Mouse (Mus musculus) MEL-GATA-1-ER (cell line): Measurements from ENCODE around the gene Gdf10.

Experiments
- DNase-seq: peaks from one replicate; pipeline ENCODE4 v3.0.0-alpha.2; 2012; ENCODE audit warnings: low read depth; ENCODE audit errors: extremely low read depth

Gene Gdf10

DNA sequence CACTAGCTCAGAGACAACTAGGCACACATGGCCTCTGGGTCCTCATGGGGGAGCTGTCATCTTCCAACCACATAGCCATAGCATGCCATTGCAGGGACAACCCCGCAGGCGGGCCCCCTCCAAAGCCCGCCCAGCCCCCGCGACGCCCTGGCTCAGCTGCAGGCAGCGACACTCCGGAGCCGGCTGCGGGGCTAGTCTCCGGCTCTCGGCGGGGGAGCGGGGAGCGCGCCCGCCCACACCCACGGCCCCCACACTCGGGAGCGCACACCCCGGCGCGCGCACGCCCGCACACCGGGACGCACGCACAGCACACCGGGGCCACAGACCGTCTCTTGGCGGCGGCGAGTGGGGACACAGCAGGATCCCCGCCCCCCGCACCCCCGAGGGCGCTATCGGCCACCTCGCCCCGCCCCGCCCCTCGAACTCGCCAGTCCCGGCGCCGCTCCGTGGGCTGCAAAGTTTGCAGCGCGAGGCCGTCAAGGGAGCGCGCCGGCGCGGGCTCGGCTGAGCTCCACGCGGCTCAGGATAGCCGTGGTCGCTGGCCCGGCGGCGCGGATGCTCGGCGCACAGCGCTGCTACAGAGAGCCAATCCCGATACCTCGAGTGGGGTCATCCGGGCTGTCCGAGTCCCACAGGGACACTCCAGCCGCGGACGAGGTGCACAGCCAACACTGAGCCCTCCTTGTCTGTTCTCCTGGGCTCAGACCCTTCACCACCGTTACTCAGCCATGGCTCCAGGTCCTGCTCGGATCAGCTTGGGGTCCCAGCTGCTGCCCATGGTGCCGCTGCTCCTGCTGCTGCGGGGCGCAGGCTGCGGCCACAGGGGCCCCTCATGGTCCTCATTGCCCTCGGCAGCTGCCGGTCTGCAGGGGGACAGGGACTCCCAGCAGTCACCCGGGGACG lies at the start of gene Gdf10:
Gene Gdf10 (plus strand): TSS at position 420 of the 903 bp plus-strand sequence.
- no peak for DNase-seq

DNA sequence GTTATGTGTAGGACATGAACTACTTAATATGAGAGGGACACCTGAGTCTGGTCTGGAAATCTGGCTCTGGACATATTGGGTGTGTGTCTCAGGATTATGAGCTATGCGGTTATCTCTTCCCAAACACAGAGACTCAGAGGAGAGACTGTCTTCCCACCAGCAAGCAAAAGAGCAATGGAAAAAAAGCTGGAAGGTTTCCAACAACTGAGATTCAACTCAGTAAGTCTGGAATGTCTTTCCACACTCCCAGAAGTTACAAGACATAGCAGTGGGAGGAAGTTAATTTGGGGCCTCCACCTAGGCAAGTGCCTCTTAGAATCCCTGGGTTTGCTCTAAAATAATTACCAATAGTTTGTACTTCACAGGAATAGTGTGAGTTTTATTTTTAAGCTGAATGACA lies 44.6 kb upstream of the Gdf10 start:
- DNase-seq = no peak

DNA sequence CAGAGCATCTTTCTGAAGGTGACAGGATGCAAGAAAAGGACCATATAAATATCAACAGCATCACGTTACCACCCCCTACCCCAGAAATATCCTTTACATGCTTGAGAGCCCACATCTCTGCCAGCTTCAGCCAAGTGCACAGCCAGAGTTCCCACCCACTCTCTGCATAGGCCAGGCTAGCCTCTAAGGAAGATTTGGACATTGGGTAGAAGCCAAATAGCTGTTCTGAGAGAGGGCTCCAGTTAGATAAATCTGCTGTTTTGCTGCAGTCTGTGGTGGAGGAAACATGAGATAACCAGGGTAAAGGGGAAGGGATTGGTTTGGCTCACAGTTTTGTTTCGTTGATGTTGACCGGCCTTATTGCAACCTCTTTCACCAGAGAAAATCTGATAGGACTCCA lies 43.2 kb upstream of the Gdf10 start:
- no peak for DNase-seq

DNA sequence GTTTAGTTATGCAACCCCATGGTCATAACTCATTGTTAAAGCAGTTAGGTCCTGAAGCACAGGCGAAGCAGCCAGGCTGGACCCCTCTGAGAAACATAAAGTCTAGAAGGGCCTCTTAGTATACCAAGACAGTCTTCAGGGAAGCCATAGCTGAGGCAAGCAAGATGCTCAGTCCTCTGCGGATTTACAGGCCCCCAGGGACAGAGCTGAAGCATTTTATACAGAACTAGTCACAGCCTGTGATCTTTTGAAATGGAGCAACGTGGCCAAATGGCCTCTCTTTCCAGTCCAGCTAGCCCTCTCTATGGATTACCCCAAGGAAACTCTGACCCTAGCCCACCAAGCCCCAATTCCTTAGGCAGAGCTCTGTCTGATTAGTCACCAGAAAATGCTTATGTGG lies 41.9 kb upstream of the Gdf10 start:
- DNase-seq = no peak

DNA sequence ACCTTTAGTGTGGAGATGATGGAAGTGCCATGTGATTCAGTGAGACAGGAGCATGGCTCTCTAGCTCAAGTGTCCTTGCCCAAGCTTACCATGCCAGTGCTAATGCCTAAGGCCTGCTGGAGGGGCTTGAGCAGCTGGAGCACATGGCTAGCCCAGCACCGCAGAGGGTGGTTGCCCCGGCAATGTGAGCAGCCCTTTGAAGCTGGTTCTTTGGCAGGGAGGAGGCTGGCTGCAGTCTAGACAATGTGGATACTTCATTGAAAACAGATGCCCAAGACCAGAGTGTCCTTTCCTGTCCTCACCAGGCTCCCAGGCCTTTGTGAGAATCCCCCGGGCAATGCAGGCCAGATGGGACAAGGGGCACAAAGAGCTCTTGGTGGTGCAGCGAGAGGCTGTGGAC lies 40.3 kb upstream of the Gdf10 start:
- DNase-seq = no peak

DNA sequence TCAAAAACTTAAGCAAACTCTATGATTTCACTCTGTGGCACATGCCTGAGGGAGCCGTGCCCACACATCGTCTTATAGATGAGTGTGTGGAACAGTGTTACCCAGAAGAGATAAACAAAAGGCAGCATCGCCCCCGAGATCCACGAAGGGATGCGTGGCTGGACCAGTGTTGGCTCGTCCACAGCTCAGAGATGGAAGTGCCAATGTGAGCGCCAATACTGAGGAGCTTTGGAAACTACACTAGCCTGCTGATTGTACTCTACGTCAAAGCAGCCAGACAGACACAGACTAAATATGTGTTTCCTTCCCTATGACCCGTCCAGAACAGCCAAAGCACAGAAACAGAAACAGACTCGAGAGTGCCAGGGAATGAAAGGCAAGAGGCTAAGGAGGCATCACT lies 37.9 kb upstream of the Gdf10 start:
- DNase-seq = no peak

DNA sequence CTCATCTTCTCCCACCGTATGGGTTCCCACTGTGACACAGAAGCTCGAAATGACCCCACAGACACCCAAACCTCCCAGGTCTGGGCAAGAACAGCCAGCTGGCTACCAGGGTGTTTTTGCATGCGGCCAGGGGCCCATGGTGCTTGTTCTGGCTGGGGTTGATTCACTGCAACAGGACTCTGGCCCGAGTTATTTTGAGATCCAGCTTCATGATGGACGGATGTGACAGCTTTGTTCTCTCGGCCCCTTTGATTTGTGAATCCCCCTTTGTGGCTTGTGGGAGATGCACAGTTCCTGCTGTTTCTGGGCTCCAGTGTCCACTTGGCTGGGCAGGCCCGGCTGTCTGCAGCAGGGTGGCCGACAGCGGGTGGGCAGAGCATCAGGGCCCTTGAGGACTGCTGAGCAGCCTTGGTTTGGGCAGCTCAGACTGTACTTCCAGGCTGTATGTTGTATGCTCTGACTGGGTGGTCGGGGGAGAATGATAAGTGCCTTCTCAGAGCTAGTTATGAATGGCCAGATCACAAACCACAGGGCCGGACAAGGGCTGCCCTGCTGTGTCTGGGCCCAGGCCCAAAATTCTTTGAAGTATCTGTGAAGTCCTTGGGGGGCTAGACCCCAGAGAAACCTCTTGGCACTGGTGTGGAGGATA lies 34.9 kb upstream of the Gdf10 start:
- DNase-seq = no peak

DNA sequence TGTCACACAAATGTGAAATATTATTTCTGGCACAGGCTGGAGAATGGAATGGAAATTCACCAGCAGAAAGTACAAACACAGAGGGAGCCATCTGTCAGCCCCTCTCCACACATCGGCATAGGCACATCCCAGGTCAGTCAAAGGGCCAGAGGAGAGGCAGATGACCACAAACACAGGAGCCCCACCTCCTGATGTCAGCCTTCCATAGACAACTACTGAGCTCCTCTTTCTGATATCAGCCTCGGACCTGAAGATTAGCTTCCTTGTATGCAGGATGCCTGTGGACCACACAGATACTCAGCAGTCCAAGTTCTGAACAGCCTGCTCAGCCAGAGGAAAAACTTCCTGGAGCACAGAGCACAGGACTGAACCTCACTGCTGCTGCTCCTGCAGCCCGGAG lies 33.4 kb upstream of the Gdf10 start:
- DNase-seq = no peak

DNA sequence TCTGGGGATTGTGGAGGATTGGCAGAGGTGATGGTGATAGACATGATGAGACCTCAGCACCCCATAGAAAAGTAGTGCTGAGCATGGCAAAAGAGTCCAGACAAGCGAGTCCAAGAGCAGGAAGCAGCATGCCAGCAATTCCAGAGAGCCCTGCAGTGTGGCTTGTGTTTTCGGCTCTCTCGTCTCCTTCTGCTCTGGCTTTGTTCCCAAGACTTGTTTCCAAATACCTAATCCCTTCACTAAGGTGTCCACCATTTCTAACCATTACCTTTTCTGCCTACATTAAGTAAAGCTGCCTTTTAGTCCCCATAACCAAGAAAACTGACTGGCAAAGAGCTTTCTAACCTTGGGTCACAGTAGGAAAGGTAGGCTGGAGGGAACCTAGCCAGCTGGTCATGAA lies 31.9 kb upstream of the Gdf10 start:
- DNase-seq = no peak

DNA sequence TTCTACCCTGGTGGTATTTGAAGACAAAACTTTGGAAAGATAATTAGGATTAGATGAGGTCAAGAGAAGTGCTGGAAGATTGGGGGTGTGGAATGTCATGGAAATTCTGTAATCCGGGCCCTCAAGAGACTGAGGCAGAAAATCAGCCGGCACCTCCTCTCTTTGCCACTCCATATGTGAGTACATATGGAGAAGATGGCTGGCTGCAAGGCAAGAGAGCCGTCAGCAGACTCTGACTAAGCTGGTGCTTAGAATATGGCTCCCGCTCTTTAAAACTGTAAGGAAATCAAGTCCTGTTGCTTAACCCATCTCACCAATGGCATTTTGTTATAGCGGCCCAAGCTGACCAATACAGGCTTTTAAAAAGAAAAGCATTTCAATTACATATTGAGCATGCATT lies 27.6 kb upstream of the Gdf10 start:
- no peak for DNase-seq

DNA sequence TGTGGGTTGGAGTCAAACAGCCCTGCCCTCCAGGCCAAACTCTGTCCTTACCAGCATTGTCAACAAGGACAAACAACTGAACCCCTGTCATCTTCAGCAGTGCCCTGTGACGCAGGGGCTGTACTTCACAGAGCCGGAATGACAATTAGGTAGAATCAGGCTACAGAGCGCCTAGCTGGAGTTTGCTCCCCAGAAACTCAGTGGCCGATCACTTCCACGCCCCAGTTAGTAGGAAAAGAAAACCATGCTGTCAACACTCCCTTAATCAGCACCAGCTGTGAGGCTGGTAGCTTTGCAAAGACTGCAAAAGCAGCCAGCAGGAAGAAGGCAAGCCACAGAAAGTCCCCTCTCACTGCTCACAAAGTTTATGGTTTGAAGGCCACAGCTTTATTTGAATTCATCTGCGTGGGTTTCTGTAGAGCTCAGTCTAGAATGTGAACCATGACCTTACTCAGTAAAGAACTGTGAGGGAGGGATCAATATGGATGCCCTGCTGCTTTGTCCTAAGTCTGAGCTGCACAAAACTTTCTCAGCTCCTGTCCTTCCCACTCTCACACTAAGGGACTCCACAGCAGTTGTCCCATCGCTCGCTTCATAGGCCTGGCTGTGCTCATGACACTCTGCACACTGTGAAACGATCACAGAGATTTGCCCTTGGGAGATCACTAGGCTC lies 26.6 kb upstream of the Gdf10 start:
- DNase-seq = no peak

DNA sequence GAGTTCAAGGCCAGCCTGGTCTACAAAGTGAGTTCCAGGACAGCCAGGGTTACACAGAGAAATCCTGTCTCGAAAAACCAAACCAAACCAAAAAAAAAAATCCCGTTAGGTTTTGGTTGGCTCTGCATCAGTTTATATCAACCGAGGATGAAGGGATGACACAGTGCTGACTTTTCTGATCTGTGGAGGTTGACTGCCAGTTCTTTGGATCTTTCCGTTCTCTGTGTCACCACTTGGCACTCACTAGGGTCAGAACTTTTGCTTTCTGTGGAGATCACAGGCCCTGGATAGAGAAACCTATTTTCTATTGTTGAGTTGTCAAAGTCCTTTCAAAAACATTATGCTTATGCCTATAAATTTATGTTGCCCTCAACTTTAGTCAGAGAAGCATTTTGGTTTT lies 20.6 kb upstream of the Gdf10 start:
- DNase-seq = no peak

DNA sequence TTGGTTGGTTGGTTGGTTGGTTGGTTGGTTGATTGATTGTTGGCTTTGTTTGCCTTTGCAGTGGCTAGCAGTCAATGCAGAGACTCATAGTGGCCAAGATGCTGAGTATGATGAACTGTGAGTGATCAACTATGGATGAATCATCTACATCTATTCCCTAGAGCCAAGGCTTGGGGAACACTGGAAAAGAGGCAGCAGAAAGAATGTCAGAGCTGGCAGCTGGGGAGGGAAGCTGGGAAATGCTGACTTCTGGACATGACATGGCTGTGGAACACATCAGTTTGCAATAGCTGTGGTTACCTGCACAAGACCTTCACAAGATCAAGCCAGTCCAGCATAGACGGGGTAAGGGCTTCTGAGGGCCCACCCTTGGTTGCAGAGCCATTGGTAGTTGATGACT lies 20.2 kb upstream of the Gdf10 start:
- no peak for DNase-seq

DNA sequence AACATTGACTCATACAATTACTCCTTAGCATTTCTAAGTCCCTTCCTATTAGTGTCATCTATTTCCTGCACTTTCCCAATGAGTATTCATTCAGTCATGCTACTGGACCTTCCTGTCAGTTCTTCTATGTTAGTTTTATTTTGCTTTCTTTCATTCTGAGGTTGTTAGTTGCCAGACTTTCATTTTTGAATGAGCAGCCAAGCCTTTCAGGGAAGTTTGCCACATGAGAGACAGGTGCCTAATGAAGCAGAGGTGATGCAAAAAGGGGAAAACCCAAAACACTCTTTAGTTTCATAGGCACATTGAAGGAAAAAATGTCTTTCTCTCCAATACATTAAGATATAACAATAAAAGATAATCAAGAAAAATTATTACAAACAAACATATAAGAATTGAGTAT lies 18.5 kb upstream of the Gdf10 start:
- DNase-seq = no peak

DNA sequence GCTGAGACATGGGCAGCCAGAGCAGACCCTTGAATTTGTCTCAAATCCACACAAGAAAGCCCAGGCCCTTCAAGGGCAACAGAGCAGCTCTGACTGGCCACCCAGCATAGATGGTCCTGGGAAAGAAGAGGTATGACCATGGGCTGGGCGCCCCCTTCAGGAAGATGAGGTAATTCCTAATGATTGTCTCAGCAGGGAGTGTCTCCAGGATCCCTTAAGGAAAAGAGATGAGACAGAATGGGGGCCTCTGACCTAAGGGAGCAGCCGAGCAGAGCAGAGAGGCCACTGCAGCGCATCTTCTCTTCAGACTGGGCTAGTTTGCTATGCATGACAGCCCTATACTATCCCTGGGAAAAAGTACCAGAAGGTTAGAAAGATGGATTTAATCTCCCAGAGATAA lies 9.7 kb upstream of the Gdf10 start:
- no peak for DNase-seq

DNA sequence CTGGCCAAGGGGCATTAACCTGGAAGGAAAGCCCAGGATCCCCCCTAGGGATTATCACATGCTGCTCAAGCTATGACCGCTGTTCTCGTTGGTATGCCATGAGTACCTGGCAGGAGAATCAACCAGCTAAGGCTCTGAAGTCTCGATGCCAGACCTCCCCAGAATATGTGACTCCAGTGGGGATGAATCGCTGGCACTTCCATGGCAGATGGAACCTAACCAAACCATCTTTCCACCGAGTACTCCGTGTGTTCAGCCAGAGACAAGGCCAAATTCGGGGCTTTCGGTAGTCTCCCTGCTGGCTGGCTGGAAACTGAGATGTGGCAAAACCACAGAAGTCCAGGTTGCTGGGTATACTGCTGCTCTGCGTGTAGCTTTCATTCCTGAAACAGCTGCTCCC lies 9.2 kb upstream of the Gdf10 start:
- DNase-seq = no peak

DNA sequence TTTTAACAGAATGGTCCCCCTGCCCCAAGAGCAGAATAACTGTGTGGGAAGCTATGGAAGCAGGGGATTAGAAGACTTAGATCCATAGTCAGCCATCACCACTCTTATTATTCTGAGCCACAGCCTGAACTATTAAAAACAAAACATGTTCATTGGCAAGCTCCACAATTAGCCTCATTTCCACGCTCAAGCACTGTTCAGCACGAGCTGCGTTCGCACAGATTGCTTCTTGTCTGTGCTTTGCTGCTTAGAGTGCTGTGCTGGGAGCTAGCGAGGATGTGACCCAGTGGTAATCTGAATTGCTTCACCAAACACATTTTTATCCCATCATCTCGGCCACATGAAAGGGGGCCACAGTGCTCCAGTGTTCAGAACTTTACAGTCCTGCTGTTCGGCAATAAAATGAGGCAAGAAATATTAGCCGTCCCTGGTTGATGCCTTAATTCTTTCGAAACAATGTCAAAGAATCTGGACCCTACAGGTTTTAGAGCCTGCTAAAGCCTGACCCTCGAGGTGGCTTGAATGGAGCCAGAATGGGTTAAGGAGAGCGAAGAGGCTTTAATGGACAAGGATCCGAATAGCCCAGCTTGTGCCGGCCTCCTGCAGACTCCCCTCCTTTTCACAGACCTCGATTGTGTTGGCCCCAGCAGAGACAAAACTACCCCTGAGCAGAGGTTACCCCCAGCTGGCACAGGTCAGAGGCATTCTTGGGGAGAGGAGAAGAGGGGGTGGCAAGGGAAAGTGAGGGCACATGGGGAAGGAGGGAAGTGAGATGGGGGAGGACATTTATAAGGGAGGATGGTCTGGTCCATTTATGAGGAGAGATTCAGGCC lies 2.4 kb upstream of the Gdf10 start:
- DNase-seq = no peak

DNA sequence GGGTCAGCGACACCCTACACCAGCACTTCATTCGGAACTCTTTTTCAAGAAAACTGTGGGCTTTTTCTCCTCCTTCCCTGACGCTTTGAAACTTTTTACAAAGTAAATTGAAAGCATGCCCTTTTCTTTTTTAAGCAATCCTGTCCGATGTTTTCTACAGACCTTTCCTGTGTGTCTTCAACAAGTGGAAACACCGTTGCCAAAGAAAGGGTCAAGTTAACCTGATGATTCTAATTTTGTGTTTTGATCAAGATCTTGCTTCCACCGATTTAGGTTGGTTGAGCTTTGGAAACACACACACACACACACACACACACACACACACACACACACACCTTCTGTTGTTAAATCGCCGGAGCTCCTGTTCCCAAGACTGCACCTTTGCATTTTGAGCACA lies 618 bp upstream of the Gdf10 start:
- DNase-seq = no peak

DNA sequence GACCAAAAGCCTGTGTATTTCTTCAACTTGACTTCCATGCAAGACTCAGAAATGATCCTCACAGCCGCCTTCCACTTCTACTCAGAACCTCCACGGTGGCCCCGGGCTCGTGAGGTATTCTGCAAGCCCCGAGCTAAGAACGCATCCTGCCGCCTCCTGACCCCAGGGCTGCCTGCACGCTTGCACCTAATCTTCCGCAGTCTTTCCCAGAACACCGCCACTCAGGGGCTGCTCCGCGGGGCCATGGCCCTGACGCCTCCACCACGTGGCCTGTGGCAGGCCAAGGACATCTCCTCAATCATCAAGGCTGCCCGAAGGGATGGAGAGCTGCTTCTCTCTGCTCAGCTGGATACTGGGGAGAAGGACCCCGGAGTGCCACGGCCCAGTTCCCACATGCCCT lies 8.5 kb downstream of the Gdf10 start:
- no peak for DNase-seq

DNA sequence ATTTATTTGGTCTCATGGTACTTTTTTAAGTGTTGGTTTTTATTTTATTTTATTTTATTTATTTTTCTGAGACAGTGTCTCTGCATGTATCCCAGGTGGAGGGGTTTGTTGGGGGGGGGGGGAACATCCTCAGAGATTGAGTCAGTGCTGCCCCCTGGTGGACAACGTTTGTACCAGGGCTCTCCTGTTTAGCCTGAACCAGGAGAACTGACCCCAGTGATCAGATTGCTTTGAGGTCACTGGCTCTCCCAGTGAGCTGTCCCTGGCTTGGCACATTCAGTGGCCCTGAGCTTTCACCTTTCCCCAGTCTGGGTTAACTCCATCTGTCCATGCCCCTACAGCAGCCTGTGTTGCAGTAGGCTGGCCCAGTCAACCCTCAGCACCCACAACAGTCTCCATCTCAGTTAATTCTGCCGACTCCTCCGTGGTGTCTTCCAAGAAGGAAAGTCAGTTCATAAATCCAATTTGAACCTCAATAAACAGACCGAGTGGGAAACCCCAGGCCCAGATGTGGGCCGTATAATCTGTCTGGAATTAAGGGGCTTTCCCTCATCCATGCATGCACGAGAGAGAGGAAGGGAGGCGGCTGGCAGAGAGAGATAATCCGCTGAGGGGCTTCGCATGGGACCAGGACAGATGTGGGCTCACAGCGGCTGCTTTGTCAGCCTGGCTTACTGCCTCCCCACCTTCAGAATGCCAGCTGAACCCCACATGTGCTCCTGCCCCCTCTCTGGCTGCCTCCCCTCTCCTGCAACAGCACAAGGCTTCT lies 9.7 kb downstream of the Gdf10 start:
- no peak for DNase-seq

DNA sequence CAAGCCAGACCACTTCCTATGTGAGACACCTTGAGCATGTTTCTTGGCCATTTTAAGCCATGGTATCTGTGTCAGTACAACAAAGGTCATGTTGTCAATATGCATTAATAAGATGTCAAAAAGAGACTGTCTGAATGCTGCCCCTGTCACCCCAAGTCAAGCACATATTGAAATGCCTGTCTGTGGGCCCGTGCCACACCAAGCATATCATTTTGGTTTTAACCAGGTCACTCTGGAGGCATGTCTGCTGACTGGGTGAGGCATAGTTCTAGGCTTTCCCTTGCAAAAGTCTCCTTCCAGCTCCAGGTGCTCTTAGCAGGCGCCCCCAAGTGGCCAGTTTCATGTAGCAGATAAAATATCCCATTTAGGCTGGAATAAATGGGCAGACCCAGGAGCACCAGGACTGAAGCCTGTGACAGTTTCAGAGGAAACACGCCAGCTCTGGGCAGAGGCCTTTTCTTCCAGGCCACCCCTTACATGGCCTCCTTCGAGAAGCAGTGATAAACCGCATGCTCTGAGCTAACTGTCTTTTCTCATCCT lies 10.5 kb downstream of the Gdf10 start:
- no peak for DNase-seq
